Mouse (Mus musculus) embryonic fibroblast, embryonic 13.5 days (primary cell): Measurements from ENCODE around the gene Olfr720. TPM values are rescaled to one million over a fixed set of nuclear protein-coding genes. Genes with fewer than 3 reads are reported as not detected.

Experiments used
- H3K27ac ChIP-seq: 2 replicates; pipeline ENCODE4 v1.5.1; 2012; ENCODE audit warnings: low read length, control low read depth, inconsistent platforms; ENCODE audit not compliant: insufficient read depth
- H3K4me1 ChIP-seq: 2 replicates; pipeline ENCODE4 v1.6.1; 2011; ENCODE audit warnings: low read length; ENCODE audit not compliant: control insufficient read depth, insufficient read depth
- H3K4me3 ChIP-seq: 2 replicates; pipeline ENCODE4 v1.5.1; 2011; ENCODE audit warnings: mild to moderate bottlenecking, control low read depth, low read length; ENCODE audit not compliant: insufficient read depth
- CTCF ChIP-seq: IDR thresholded peaks from 2 replicates; pipeline ENCODE4 v1.5.1; 2011; ENCODE audit warnings: mild to moderate bottlenecking, control low read depth, low read length, moderate library complexity, borderline replicate concordance; ENCODE audit not compliant: insufficient read depth
- POLR2A ChIP-seq: IDR thresholded peaks from 2 replicates; pipeline ENCODE4 v1.6.1; 2011; ENCODE audit warnings: low read depth, mild to moderate bottlenecking, control low read depth, low read length, moderate library complexity
- polyA plus RNA-seq: library from polyadenylated mRNA; stranded (reverse); fragments of >200 nt; gene quantifications from 2 replicates; pipeline ENCODE4 v1.2.4, GENCODE M21; 2011; ENCODE audit warnings: low read depth; ENCODE audit not compliant: missing spikeins, insufficient read length

Gene Olfr720
- not detected in 2 replicates for polyA plus RNA-seq

DNA sequence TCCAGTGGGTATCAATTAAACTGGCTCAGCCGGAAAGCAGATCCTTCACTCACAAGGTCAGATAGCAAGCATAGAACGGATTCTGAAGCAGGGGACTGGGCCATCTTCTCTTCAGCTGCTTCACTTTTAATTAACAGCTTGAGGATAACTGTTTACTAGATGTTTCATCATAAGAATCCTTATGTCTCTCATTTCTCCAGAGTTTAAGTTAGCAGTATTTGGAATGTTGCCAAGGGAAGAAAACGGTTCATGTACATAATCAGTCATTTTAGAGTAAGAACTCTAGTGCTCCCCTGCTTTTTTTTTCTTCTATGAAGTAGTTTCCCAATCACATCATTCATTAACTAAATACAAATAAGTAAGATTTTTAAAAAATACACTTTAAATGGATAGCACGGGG, at the start of gene Olfr720:
TSS of gene Olfr720 (minus strand) at position 101 of the 400 bp plus-strand sequence.
- TF ChIP-seq POLR2A (no peak), CTCF (no peak)
- H3K4me1 ChIP-seq = no peaks in the 10 kb centered on the region
- no peak within 1 kb of the TSS for H3K27ac ChIP-seq
- H3K4me3 ChIP-seq = no peak within 1 kb of the TSS

Other genes starting within 250 kb of the Olfr720 start
- 11.9 and 14.2 TPM in 2 replicates for gene Atxn7, start 225.4 kb downstream of the Olfr720 start, polyA plus RNA-seq
- gene Thoc7, start 225.0 kb downstream of the Olfr720 start, polyA plus RNA-seq = 118 and 128 TPM in 2 replicates
- 134 and 135 TPM in 2 replicates for gene Psmd6, start 65.9 kb downstream of the Olfr720 start, polyA plus RNA-seq
- not detected in 2 replicates for gene Olfr31, start 136.0 kb upstream of the Olfr720 start, polyA plus RNA-seq
- gene Il3ra, start 159.4 kb upstream of the Olfr720 start, polyA plus RNA-seq = 24.4 and 28.0 TPM in 2 replicates
- gene Olfr721-ps1, start 214.5 kb upstream of the Olfr720 start, polyA plus RNA-seq = not detected in 2 replicates